In genomic region chr7:127243361-127243867, GRCm38 (mm10) we compare ENCODE assay signal across 1 mouse cellular context.
A peak's percentile ranks its signal among the peaks of the same experiment; 100 is the strongest.
TF ChIP-seq lines count a peak whose summit lies in the region.

No protein-coding gene starts in this region.

TF ChIP-seq in CH12.LX, 34 proteins besides CTCF, POLR2A, EP300 and RAD21:
- peak; percentile 42 for TF ChIP-seq MAX (IDR thresholded peaks at IDR 0.05; ENCODE audit: low read length)
- TF ChIP-seq E2F4 (IDR thresholded peaks at IDR 0.05; ENCODE audit: insufficient replicate concordance, low read depth, low read length): 0 out of 2 replicates have a peak, but pooled peaks have one; percentile 37
- TF ChIP-seq BHLHE40 (IDR thresholded peaks at IDR 0.05; ENCODE audit: low read depth, low read length): peak; percentile 35
- TF ChIP-seq SMC3 (IDR thresholded peaks at IDR 0.05; ENCODE audit: low read depth, low read length): no peak
